Mouse (Mus musculus) lung, postnatal 4 days (tissue): ENCODE results near the gene Pgf.

Experiments used
- DNase-seq, 2 experiments: peaks; one replicate each; pipeline ENCODE4 v3.0.0; 2021

Gene Pgf

GRCm38 (mm10) chr12:85186361-85186760, 8.8 kb upstream of the Pgf start:
- no peak for DNase-seq

GRCm38 (mm10) chr12:85185810-85186209, 8.2 kb upstream of the Pgf start:
- no peak for DNase-seq

DNA sequence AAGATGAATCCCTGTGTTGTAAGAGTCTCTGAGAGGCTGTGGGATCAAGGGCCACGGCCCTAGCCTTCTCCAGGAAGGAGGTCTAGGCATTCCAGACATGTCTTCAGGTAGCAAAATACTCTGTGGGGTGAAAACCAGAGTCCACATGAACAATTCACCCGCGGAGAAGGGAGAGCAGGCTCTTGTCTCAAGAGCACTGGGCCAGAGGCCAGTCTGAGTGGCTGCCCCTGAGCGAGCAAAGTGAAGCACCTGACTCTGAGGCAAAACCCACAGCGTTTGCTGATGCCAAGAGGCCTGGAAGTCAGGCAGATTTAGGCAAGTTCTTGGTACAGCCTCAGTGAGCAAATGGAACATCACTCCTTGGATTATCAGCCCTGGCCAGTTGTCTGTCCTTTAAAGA, 6.5 kb upstream of the Pgf start:
- peak; percentile 56 to 85 for DNase-seq

DNA sequence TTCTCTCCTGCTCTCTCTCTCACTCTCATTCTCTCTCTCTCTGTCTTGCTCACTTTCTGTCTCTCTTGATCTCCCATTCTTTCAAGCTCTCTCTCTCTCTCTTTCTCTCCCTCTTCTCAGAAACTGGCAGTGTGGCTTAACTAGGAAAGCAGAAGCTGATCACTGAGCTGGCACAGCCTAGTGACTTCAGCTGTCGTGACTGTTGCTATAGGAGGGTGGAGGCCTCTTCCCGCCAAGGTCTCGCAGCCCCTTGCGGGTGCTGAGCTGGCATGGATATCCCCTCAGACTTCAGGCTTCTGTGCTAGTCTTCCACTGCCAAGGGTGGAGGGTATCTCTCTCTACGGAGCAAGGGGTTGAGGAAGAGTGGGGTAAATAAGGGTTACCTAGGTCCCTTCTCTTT, 5.3 kb upstream of the Pgf start:
- DNase-seq, result no peak

DNA sequence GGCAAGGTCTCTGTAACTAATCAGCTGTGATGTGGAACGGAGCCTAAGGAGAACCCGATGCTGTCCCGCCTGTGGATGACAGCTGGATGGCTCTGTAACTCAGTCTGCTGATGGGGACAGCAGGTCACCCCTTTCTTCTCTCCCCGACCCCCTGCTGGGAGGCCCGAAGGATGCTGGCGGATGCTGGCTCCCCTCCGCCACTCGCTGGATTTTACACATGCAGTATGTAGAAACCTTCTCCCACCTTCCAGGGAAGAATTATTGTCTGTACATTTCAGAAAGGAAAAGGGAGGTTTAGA, 4.7 kb upstream of the Pgf start:
- DNase-seq, result no peak

- DNase-seq, result no peak
Measured at GRCm38 (mm10) chr12:85181475-85182344, 4.1 kb upstream of the Pgf start.

GRCm38 (mm10) chr12:85178294-85178693, 704 bp upstream of the Pgf start:
- no peak for DNase-seq

DNA sequence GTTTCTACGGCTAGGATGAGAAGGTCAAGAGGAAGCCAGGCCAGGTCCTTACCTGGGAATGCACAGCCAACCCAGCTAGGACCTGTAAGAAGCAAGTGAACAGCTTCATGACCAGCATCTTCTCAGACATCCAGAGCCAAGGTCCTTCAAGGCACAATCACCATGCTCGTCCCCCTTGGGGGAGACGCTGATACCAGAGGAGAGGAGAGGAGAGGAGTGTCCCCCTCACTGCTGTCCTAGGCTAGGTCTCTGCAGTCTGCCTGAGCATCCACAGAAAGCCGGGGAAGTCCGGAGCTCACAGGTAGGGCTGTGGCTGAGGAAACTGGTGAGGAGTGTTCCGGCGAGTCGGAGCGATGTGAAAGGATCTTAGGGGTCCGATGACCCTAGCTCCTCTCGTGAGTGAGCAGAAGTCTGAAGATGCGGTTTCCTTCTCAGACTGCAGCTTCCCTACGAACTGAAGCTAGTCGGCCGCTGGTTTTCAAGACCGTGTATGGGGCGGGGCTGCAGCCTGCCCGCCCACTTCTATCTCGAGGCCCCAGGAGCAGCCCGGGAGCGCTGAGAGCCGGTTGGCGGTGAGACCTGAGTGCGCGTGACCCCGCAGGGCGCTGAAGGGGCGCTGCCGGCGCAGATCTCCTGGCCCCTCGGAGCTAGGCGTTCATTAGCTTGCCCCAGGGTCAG, 605 bp downstream of the Pgf start:
- DNase-seq, result peak; percentile 64 to 67

DNA sequence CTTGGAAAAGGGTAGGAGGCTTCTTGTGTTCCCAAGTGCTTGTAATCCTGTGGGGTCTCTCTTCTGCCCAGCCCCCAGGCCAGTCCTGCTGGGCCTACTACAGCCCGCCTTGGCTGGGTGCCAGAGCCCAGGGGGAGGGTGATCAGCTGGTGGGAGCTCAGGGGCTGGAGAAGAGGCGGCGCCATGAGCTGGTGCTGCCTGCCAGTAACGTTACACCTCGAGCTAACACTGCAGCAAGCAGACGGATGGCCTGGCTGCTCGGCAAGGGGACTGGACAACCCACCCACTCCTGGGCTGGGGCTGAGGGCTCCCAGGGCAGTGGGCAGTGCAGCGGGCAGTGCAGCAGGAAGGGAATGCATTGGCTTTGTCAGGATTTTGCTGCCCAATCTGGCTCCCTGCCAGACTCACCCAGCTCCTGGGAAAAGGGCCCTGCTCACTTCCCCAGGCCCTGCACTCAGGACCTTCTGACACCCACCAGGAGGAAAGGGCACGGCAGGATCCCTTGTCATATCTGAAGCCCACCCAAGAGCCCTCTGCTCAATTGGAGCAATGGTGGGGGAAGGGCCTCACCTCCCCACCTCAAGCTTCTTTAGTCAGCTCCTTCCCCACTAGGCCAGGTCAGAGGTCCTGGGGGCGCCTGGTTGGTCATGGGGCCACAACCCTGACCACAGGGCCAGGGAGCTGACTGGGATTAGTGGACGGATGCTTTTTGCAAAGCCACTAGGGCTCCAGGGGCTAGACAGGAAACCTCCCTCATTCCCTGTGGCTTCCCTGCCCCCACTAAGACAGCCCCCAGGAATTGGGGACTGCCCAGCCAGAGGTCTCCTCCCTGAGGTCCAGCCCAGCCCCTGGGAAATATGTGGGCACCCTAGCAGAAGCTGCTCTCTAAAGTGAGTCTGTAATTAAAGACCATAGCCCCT, 1.4 kb downstream of the Pgf start:
- peak; percentile 44 to 77 for DNase-seq

DNA sequence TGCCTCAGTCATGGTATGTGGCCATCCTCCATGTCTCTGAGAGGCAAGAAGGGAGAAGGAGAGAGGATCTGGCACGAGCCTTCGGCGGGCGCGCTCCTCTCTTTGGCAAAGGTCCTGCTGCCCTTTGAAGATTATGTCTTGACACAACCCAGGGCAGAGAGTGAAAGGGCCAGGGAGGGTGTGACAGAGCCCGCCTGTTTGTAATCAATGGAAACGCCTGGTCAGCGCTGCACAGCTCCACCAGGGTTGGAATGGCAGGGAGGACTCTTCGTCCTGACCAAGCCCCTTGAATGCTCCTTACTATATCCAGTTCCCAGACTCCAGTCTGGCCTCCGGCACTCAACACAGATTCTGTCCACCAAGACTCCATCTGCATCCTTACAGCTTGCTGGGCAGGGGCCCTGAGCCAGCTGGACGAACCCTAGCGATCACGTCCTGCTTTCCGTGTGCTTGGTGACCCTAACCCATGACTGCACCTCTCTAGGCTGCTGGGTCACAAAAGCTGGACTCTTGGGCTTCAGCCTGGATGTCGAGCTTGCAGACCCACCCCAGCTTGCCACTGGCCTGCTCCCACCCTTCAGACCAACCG, 2.4 kb downstream of the Pgf start:
- DNase-seq, result peak in 1 of 2 experiments; percentile 59

- DNase-seq, result peak in 1 of 2 experiments; percentile 61
Measured at GRCm38 (mm10) chr12:85174016-85174415, 3.6 kb downstream of the Pgf start.

- DNase-seq, result no peak
Measured at GRCm38 (mm10) chr12:85170948-85171307, 6.7 kb downstream of the Pgf start.

- DNase-seq, result no peak
Measured at GRCm38 (mm10) chr12:85170284-85170947, 7.2 kb downstream of the Pgf start.

GRCm38 (mm10) chr12:85169877-85170276, 7.7 kb downstream of the Pgf start:
- DNase-seq, result no peak

- peak; percentile 85 to 90 for DNase-seq
Measured at GRCm38 (mm10) chr12:85169117-85169858, 8.3 kb downstream of the Pgf start.

- DNase-seq, result no peak
Measured at GRCm38 (mm10) chr12:85166631-85167030, 11.0 kb downstream of the Pgf start.

GRCm38 (mm10) chr12:85164996-85165395, 12.6 kb downstream of the Pgf start:
- DNase-seq, result no peak

- no peak for DNase-seq
Measured at GRCm38 (mm10) chr12:85159592-85159991, 18.0 kb downstream of the Pgf start.

DNA sequence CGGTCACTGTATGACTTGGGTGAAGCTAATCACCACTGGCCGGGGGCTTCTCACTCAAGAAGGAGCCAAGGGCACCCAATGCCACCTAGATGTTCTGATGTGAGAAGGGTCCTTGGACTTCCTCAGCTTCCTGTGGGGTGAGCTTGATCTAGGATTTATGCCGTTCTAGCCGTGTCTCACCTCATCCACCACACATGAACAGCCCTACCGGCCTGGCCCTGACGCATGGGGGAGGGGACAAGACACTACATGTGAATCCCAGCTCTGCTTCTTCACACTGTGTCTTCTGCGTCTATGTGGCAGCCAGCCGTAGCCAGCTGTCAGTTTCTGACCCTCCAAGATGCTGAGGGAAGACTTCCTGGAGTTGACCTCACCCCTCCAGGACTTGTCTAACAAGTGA, 18.8 kb downstream of the Pgf start:
- DNase-seq, result no peak

GRCm38 (mm10) chr12:85157797-85158460, 19.7 kb downstream of the Pgf start:
- no peak for DNase-seq

DNA sequence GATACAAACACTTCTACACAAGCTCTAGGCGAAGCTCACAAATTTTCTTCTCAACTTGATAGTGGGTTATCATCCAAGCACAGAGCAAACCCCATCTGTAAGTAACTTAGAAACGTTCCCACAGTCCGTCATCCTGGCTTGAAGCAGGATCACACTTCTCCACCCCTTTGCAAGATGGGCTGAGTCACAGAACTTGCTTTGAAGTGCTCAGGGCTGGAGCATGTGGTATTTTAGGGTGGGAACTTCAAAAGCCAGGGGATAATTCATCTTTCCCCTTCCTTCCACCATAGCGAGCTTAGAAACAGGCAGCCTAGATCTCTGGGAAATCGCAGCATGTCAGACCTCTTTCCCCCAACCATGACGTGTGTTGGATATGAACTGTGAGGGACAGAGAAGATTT, 21.3 kb downstream of the Pgf start:
- no peak for DNase-seq
